Mouse (Mus musculus) lung, postnatal 36 days (tissue): ENCODE measurements around the gene Kcnj2.

Source experiments
- DNase-seq: peaks from one replicate; pipeline ENCODE4 v3.0.0; 2022; ENCODE audit warnings: mixed read lengths

Kcnj2 gene

GRCm38 (mm10) chr11:111092967-111093366 lies 27.0 kb downstream of the Kcnj2 start:
- no peak for DNase-seq

GRCm38 (mm10) chr11:111096612-111097011 lies 30.6 kb downstream of the Kcnj2 start:
- DNase-seq = peak; percentile 65

- no peak for DNase-seq
Observed at GRCm38 (mm10) chr11:111100131-111100530, 34.2 kb downstream of the Kcnj2 start.

GRCm38 (mm10) chr11:111100651-111101050 lies 34.7 kb downstream of the Kcnj2 start:
- DNase-seq = no peak

GRCm38 (mm10) chr11:111101620-111102176 lies 35.7 kb downstream of the Kcnj2 start:
- peak; percentile 26 for DNase-seq

GRCm38 (mm10) chr11:111104422-111104821 lies 38.5 kb downstream of the Kcnj2 start:
- no peak for DNase-seq

- DNase-seq = no peak
Observed at GRCm38 (mm10) chr11:111108130-111108529, 42.2 kb downstream of the Kcnj2 start.

- DNase-seq = peak; percentile 82
Observed at GRCm38 (mm10) chr11:111121514-111121913, 55.5 kb downstream of the Kcnj2 start.

- no peak for DNase-seq
Observed at GRCm38 (mm10) chr11:111123324-111123723, 57.4 kb downstream of the Kcnj2 start.

- no peak for DNase-seq
Observed at GRCm38 (mm10) chr11:111125963-111126362, 60.0 kb downstream of the Kcnj2 start.
